Mouse (Mus musculus): ENCODE results near the gene Gm17334.

- no peak for TF ChIP-seq POLR2A (IDR thresholded peaks at IDR 0.05; ENCODE audit: borderline replicate concordance, extremely low read depth, insufficient read depth, insufficient read length, poor library complexity, severe bottlenecking)
- peak; percentile 67 for TF ChIP-seq CTCF (IDR thresholded peaks at IDR 0.05; ENCODE audit: borderline replicate concordance, extremely low read depth, insufficient read depth, insufficient read length)
Observed at GRCm38 (mm10) chr11:53736771-53737572, 36.0 kb downstream of the Gm17334 start.
